Mouse (Mus musculus) stomach, embryonic 16.5 days (tissue): Measurements from ENCODE around the gene Zfp263. TPM values are rescaled to one million over a fixed set of nuclear protein-coding genes. Genes with fewer than 3 reads are reported as not detected.
A peak's percentile ranks its signal among the peaks of the same experiment; 100 is the strongest.

Experiments
- ATAC-seq: fragments of 200-750 bp; cut with Nextera tagmentation; 2 replicates; pipeline ENCODE4 v1.8.0; 2017; ENCODE audit warnings: moderate number of reproducible peaks, moderate TSS enrichment; ENCODE audit not compliant: insufficient read depth, low FRiP score
- H3K27ac ChIP-seq: fragments of 300-500 bp; sonication (generic); 2 replicates; pipeline ENCODE4 v1.5.1; 2014; ENCODE audit warnings: low read length
- H3K27me3 ChIP-seq: fragments of 300-500 bp; sonication (generic); 2 replicates; pipeline ENCODE4 v1.6.1; 2014; ENCODE audit warnings: low read length, control low read depth, mixed read lengths; ENCODE audit not compliant: control insufficient read depth, insufficient read depth
- H3K36me3 ChIP-seq: fragments of 300-500 bp; sonication (generic); 2 replicates; pipeline ENCODE4 v1.6.1; 2014; ENCODE audit warnings: low read length; ENCODE audit not compliant: control insufficient read depth, insufficient read depth
- H3K4me1 ChIP-seq: fragments of 300-500 bp; sonication (generic); 2 replicates; pipeline ENCODE4 v1.6.1; 2014; ENCODE audit warnings: low read length, control low read depth, mixed read lengths; ENCODE audit not compliant: control insufficient read depth, insufficient read depth
- H3K4me2 ChIP-seq: fragments of 300-500 bp; sonication (generic); 2 replicates; pipeline ENCODE4 v1.6.1; 2014; ENCODE audit warnings: low read depth, low read length, mixed read lengths
- H3K4me3 ChIP-seq: fragments of 300-500 bp; sonication (generic); replicated peaks from 2 replicates; pipeline ENCODE4 v1.5.1; 2014; ENCODE audit warnings: mild to moderate bottlenecking, low read length
- H3K9ac ChIP-seq: fragments of 300-500 bp; sonication (generic); 2 replicates; pipeline ENCODE4 v1.6.1; 2014; ENCODE audit warnings: low read length
- H3K9me3 ChIP-seq: fragments of 300-500 bp; sonication (generic); replicated peaks from 2 replicates; pipeline ENCODE4 v1.6.1; 2016; ENCODE audit warnings: low read length, control low read depth; ENCODE audit not compliant: control insufficient read depth
- WGBS: fragments of 180-500 bp; shearing (Covaris S2); extraction: QIAGEN DNeasy Blood & Tissue Kit; methylation state at CpG from one replicate; pipeline ENCODE4 v1.1.7; 2014; 5-methylcytosine and 5-hydroxymethylcytosine counted together
- polyA plus RNA-seq: library from polyadenylated mRNA; unstranded; fragments of >200 nt; fragmentation: Nextera tagmentation; extraction: Ambion mirVana; gene quantifications from 2 replicates; pipeline ENCODE4 v1.2.1, GENCODE M21; 2015

Zfp263 gene
- 44.6 and 45.4 TPM in 2 replicates for polyA plus RNA-seq

DNA sequence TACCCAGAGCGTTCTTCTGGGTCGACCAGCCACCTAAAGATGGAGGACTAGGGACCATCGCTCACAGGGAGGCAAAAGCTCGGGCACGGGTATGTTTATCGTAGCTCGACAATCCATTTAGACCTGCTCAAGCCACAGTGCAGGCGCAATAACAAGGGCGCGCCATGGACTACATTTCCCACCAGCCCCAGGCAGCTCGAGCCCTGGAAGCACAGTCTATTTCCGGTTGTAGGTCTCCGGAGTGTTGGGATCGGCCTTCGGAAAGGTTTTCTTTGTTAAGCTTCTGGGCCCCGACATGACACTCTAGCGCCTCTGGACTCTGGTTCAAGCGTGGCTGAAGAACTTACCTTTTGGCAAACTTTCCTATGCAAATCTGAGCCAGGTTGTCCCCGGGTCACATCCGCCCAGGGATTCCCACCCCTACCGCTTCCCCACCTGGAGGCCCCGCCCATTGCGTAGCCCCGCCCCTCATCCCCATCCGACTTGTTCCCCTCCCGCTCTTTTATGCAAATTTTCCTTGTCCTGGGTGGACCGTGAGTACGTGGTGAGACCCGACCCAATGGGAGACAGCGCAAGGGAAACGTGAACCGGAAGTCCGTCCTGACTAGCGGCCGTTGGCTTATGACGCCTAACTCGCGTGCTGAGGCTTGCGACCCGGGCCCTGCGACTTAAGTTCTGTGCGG lies at the start of gene Zfp263:
TSS of gene Zfp263 (plus strand) at position 591 of the 683 bp plus-strand sequence.
- peaks cover 26% of the 10 kb centered on the region for H3K36me3 ChIP-seq
- H3K4me3 ChIP-seq: peak within 1 kb of the TSS; percentile 96
- H3K27ac ChIP-seq: peak within 1 kb of the TSS; percentile 95
- H3K27me3 ChIP-seq: no peaks in the 10 kb centered on the region
- H3K9ac ChIP-seq: peak within 1 kb of the TSS; percentile 94
- WGBS: under 1% methylated on average over 42 of the region's 42 CpGs
- peaks cover 20% of the 10 kb centered on the region for H3K4me1 ChIP-seq
- peak within 1 kb of the TSS; percentile 84 for H3K4me2 ChIP-seq
- ATAC-seq: peak; percentile 98
- H3K9me3 ChIP-seq: peaks cover 8% of the 10 kb centered on the region

GRCm38 (mm10) chr16:3699281-3699680 lies 44.6 kb upstream of the Zfp263 start:
- no peak overlapping the region for H3K4me3 ChIP-seq
- no peak for ATAC-seq
- H3K9me3 ChIP-seq: no peaks in the 10 kb centered on the region
- H3K4me2 ChIP-seq: no peak overlapping the region
- H3K4me1 ChIP-seq: no peaks in the 10 kb centered on the region
- no peak overlapping the region for H3K27ac ChIP-seq
- no peaks in the 10 kb centered on the region for H3K27me3 ChIP-seq
- H3K9ac ChIP-seq: no peak overlapping the region
- 78% methylated on average over 8 of the region's 8 CpGs for WGBS
- H3K36me3 ChIP-seq: no peaks in the 10 kb centered on the region

DNA sequence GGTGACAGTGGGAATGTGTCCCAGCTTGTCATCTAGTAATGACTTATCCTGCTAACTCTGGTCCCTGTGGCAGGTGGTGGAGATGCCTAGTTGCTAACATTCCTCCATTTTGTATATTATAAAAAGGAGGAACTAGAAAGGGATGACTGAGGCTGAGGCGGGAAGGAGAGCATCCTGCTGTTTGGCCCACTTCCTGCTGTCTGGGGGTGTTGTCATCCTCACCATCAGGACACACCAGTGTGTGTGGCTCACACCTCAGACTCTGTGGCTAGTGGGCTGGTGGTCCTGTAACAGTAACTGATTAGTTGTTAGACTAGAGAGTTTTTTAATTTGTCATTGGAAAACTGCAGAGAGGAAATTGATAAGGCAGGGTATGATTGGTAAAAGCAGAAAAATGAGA lies 43.0 kb upstream of the Zfp263 start:
- Histone ChIP-seq H3K27me3 (no peaks in the 10 kb centered on the region), H3K36me3 (no peaks in the 10 kb centered on the region), H3K4me2 (no peak overlapping the region), H3K27ac (no peak overlapping the region), H3K4me3 (no peak overlapping the region), H3K9ac (no peak overlapping the region), H3K4me1 (no peaks in the 10 kb centered on the region), H3K9me3 (no peaks in the 10 kb centered on the region)
- 85% methylated on average over 1 of the region's 1 CpGs for WGBS
- no peak for ATAC-seq

GRCm38 (mm10) chr16:3706680-3707079 lies 37.2 kb upstream of the Zfp263 start:
- H3K9ac ChIP-seq: no peak overlapping the region
- no peaks in the 10 kb centered on the region for H3K9me3 ChIP-seq
- no peaks in the 10 kb centered on the region for H3K4me1 ChIP-seq
- no peak overlapping the region for H3K4me2 ChIP-seq
- no peaks in the 10 kb centered on the region for H3K36me3 ChIP-seq
- H3K27ac ChIP-seq: no peak overlapping the region
- ATAC-seq: no peak
- no peak overlapping the region for H3K4me3 ChIP-seq
- no peaks in the 10 kb centered on the region for H3K27me3 ChIP-seq
- WGBS: 72% methylated on average over 6 of the region's 6 CpGs

DNA sequence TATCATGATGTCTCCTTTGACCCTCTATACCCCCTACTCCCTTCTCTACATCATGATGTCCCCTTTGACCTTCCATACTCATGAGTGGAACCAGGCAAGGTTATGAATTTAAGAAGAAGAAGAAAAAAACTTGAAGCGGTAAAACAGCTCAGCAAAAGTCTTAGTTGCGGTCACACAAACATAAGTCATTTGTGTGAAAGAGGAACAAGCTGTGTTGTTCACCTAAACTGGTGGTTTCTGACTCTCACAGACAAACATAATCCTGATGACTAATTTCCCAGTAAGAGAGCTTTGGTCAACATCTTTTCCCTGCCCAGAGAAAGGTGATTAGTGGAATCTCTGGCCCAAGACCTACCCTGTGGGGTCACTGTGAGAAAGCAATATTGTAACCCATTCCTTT lies 29.2 kb upstream of the Zfp263 start:
- Histone ChIP-seq H3K4me3 (no peak overlapping the region), H3K9ac (no peak overlapping the region), H3K4me2 (no peak overlapping the region), H3K9me3 (no peaks in the 10 kb centered on the region), H3K36me3 (no peaks in the 10 kb centered on the region), H3K4me1 (no peaks in the 10 kb centered on the region), H3K27me3 (no peaks in the 10 kb centered on the region), H3K27ac (no peak overlapping the region)
- WGBS: 86% methylated on average over 2 of the region's 2 CpGs
- ATAC-seq: no peak

- H3K9me3 ChIP-seq: no peaks in the 10 kb centered on the region
- H3K27ac ChIP-seq: no peak within 1 kb of the TSS
- no peak within 1 kb of the TSS for H3K4me2 ChIP-seq
- no peaks in the 10 kb centered on the region for H3K4me1 ChIP-seq
- 91% methylated on average over 6 of the region's 6 CpGs for WGBS
- ATAC-seq: no peak
- no peak within 1 kb of the TSS for H3K4me3 ChIP-seq
- no peaks in the 10 kb centered on the region for H3K27me3 ChIP-seq
- no peaks in the 10 kb centered on the region for H3K36me3 ChIP-seq
- H3K9ac ChIP-seq: no peak within 1 kb of the TSS
These were observed 25.9 kb upstream of the Zfp263 start, which contains the start of gene Mefv for GRCm38 (mm10) chr16:3717980-3718379. Mefv (minus strand) TSS chr16:3718097.

DNA sequence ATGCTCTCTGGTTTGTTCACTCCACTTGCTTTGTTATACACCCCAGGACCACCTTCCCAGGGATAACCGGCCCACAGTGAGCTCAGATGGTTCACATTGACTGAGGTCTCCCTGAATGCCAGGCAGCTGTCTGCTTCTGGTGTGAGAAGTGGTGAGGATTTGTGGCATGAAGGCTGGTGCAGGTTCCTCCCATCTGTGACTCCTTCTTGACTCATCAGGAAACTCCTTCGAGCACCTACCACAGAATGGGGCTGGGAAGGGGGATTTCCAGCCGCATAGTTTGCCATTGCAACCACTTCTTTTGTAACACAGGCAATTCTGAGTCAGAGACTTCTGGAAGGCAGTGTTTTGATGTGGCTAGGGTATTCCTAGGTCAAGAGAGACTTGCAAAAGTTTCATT lies 20.7 kb upstream of the Zfp263 start:
- H3K4me2 ChIP-seq: no peak overlapping the region
- H3K4me3 ChIP-seq: no peak overlapping the region
- no peak overlapping the region for H3K9ac ChIP-seq
- H3K27me3 ChIP-seq: no peaks in the 10 kb centered on the region
- no peaks in the 10 kb centered on the region for H3K4me1 ChIP-seq
- H3K9me3 ChIP-seq: no peaks in the 10 kb centered on the region
- H3K27ac ChIP-seq: no peak overlapping the region
- no peaks in the 10 kb centered on the region for H3K36me3 ChIP-seq
- ATAC-seq: no peak
- WGBS: 68% methylated on average over 3 of the region's 3 CpGs

DNA sequence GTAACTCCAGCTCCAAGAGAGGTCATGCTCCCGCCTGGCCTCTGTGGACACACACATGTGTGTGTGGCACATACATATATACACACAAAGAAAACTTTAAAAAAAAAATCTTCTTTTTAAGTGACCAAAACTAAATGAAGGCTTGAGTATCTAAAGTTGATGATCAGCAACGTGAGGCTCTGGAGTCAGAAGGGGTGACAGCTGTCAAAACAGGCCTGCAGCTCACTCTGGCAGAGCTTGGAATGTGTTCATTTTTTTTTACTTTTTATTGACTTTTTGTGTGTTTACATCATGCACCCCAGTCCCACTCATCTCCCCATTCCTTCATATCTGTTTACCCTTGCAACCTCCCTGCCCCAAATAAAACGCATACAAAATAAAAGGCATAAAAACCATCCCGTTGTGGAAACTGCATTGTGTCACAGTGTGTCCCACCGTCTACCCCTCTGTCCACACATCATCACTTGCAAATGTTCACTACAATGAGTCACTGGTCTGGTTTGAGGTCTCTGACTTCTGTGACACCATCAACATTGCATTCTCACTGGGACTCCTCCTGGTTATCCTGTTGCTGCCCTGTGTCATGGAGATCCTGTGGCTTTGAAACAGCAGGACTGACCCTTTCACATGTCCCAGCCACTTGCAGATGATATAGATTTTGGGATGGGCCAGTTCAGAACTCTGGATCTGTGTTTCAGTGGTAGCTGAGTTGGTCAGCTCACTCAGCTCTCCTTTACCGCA lies 15.7 kb upstream of the Zfp263 start:
- no peaks in the 10 kb centered on the region for H3K27me3 ChIP-seq
- H3K4me2 ChIP-seq: no peak overlapping the region
- no peak overlapping the region for H3K27ac ChIP-seq
- no peaks in the 10 kb centered on the region for H3K36me3 ChIP-seq
- WGBS: 78% methylated on average over 6 of the region's 6 CpGs
- no peak overlapping the region for H3K9ac ChIP-seq
- H3K4me3 ChIP-seq: no peak overlapping the region
- no peak for ATAC-seq
- H3K9me3 ChIP-seq: no peaks in the 10 kb centered on the region
- no peaks in the 10 kb centered on the region for H3K4me1 ChIP-seq

DNA sequence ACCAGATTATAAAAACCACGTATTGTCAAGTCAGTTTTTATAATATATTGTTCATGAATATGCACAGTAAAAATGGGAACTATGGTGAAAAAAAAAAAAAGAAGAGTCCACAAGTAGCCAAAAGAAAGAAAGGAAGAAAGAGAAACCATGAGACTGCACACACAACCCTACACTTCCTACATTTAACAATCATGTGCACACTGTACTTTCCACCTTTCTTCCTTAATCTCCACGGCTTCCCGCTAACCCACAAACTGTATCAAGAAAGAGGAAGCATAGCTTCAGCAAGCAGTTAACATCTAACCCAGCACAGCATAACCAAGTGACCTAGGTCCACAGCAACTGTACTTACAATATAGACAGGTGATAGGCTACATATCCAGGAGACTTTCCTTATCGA lies 11.3 kb upstream of the Zfp263 start:
- 68% methylated on average over 4 of the region's 4 CpGs for WGBS
- Histone ChIP-seq H3K27ac (no peak overlapping the region), H3K36me3 (no peaks in the 10 kb centered on the region), H3K27me3 (no peaks in the 10 kb centered on the region), H3K4me3 (no peak overlapping the region), H3K9ac (no peak overlapping the region), H3K4me1 (no peaks in the 10 kb centered on the region), H3K4me2 (no peak overlapping the region), H3K9me3 (no peaks in the 10 kb centered on the region)
- ATAC-seq: no peak
